Mouse (Mus musculus) kidney, postnatal 36 days (tissue): ENCODE measurements around the gene Klb.
"Not testable (repeated sequence)": the region's sequence is repeated elsewhere in the genome, so short reads cannot be mapped to it uniquely, and the experiment has no call there.

Experiments
- DNase-seq, 2 experiments: peaks; one replicate each; pipeline ENCODE4 v3.0.0; 2021 to 2022; ENCODE audit warnings: mixed read lengths in 2 of 2

The Klb gene

DNA sequence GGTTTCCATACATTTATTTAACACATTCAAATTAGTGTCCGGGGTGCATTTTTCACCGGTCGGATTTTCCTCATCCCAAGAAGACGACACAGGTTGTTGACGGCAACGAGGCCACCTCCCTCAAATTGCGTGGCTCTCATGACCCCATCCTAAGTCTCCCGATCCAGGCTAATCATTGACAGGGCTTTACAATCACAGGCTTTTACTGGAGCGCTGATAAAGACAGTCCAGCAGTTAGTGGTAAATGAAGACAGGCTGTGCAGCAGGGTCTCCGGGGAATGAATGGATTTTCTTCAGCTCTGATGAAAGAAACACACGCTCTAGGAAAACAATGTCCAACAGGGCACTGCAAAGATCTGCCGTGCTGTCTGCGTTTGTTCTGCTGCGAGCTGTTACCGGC is at the start of gene Klb:
Gene Klb, plus strand, starts transcription at position 147 of the 400 bp plus-strand sequence.
- no peak for DNase-seq

DNA sequence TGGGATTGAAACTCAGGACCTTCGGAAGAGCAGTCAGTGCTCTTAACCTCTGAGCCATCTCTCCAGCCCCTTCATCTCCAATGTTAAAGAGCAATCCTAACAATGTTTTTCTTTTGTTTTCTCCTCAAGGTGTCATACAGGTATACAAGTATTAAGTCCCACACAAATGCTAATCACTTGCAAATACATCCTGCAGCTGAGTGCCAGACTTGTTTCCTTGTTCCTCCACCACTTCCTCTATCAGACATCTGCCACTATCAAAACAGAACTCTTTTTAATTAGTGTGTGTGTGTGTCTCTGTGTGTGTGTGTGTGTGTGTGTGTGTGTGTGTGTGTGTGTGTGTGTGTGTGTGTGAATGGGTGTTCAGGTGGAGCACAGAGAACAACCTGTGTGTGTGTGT is 48.5 kb upstream of the Klb start:
- DNase-seq, result not testable (repeated sequence)

DNA sequence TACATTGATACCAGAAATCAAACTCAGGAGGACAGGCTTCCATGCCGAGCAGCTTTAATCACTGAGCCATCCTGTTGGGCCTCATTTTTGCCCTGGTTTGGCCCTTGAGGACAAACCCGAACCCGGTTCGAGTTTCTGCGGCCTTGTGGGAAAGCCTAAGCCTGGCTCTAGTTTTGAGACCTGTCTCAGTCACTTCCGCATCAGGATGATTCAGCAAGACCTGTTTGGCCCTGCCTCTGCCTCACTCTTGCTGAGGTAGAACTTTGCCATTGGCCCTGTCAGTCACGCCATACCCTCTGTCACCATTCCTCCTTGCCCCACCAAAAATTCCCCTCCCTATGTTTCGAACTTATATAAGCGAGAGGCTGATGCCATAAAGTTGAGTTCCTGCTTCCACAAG is 48.0 kb upstream of the Klb start:
- DNase-seq, result no peak

DNA sequence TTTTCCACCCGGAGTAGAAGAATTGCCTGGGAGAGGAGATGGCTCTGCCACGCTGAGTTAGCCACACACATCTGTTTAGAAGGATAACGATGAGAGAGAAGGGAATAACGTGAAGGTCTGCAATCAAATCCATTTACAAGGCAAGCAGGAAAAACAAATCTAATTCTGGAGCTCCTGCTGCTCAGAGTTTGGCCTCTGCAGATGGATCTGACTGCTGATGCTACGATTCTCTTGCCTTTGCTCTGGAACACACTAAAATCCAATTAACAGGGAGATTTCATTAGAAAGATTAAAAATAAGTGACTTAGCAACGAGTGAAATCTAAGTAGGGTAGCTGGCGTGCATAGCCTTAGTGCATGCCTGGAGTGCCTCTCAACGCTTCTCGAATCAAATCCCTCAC is 42.6 kb upstream of the Klb start:
- DNase-seq, result no peak

DNA sequence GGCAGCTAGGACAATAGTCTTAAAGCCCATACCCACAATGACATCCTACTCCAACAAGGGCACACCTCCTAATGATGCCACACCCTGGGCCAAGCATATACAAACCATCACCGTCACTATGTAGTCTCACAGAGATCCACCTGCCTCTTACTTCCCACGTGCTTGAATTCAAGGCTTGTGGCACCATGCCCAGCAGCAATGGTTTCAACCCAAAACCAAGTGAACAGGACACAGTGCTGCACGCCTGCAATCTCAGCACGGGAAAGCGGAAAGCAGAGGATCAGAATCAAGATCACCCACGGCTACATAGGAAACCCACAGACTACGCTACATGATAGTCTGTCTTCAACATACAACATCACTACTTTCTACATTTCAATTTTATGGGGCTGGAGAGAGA is 39.9 kb upstream of the Klb start:
- DNase-seq, result no peak

DNA sequence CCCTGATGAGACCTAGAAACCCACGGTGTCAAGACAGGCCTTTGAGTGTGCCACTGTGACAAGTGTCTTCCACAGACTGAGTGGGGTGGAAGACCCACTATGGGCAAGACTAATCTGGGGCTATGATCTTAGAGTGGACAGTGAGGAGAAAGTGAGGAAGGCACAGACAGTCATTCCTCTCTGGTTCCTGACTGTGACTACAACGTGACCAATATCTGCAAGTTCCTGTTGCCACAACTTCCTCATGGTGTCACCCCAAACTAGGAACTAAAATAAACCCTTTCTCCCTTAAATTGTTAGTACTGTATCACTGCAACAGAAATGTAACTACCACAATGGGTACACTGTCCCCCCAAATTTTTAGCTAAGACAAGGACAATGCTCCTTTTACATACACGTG is 39.2 kb upstream of the Klb start:
- DNase-seq, result no peak

DNA sequence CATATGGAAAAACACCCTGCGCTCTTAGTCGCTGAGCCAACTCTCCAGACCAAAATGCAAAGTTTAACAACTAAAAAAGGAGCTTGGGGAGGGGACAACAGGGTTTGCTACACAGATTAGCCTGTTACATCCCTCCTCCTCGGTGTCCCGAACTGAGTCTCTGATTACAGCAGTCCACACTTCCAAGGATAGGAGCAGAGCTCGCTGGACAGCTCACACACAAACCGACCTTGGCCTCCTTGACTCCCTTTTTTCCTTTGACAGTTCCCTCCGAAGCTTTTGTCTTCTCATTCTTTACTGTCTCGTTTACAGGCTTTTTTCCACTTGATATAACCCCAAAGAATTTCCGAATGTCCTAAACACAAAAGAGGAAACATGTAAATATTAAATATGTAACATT is 28.9 kb upstream of the Klb start:
- DNase-seq, result no peak

DNA sequence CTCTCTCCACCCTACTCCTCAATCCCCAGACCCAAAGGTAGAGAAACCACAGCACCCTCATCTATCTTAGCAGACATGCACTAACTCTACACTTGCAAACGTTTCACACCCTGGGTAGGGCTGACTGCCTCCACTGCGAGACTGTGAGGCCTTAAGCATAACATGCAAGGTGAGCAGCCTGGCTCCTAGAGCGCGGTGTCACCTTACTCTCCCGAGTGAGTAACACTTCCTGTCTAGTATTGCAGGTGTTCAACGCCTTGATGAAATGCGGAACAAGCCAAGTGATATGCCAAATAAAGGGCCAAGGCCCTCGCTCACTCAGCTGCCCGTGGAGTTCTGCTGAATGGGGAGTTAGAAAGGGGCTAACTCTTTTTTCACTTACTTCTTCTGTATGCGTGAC is 25.9 kb upstream of the Klb start:
- DNase-seq, result no peak

DNA sequence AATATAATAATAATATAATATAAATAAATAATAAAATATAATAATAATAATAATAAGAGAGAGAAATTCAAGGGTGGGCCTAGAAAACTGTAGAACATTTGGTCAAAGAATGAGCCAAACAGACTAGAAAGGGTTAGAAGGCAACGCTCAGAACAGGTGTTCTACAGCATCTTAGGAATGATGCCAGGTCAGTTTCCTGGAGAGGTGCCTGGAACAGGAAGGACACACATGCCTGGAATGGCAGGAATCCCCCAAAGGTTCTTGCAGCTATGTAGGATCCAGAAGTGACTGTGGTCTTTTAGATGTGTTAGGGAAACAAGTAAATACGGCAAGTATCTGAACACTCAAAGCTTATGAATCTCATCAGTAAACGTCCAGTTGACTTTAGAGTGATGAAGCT is 23.8 kb upstream of the Klb start:
- peak in 1 of 2 experiments; percentile 25 for DNase-seq

DNA sequence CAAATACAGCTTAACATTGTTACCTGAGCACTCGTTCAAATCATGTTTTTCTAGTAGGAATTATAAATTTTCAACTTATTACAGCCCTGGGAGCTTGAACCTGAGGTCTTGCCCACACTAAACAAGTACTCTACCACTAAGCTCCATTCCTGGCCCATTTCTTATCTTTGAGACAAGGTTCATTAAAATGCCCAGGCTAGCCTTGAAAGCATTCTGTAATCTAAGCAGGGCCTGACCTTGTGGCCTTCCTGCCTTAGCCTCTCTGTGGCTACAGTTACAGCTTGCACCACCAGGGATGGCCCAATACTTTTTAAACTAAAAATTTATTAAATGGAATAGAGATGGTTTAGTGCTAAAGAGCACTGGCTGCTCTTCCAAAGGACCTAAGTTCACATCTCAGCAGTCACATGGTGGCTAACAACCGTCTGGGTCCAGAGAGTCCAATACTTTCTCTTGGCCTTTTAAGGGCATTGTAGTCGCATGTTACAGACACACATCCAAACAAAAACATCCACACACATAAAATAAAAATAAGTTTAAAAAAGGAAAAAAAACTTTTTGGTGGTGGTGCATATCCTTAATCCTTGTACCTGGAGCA is 23.3 kb upstream of the Klb start:
- DNase-seq, result peak; percentile 32 to 33

DNA sequence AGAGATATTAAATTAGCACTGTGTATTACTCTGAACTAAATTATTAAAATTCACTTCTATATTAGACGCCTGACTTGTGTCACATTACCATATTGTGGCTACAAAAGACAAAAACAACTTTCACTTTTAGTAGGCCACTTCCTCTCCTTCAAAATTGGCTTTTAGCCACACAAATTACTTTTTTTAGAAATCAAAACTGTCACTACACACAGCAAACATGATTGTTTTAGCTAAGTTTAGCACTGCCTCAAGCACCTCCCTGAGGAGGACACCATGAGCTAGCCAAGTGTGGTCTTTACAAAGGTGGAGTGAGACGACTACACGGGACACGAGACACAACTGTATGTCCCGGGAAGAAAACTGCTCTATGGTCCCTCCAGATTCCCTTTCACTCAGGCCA is 21.9 kb upstream of the Klb start:
- peak; percentile 16 to 31 for DNase-seq

DNA sequence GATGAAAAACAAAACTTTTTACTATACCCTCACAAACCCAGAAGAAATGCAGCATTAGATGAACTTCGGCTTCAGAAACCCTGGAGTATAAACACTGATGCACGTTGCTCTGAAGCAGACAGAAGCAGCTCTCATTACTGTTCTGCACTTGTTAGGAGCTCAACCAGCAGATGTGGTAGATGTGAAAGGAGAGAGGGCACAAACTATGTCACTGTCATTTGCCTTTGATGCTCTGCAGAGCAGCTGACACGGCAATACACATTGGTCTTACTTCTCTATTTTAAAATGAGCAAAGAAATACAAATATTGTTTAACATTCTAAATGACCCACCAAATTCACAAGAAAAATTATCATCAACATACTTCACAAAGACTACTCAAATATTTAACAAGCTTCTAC is 18.1 kb upstream of the Klb start:
- DNase-seq, result no peak

DNA sequence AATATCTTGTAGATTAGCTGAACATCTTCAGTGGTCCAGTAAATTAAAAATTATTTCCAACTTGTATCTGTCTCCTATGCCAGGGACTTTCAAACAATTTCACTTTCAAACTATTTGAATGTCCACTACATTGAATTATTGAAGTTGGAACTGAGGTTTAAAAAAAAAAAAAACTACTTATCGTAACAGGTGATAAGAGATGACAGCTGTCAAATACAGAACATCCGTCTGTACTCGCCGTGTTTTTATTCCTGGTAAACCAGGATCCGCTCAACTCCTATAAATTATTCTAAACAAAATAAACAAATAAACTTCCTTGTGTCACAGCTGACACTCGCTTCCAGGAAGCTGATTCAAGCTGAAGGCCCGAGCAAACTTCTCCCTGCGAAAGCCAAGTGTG is 13.3 kb upstream of the Klb start:
- no peak for DNase-seq

DNA sequence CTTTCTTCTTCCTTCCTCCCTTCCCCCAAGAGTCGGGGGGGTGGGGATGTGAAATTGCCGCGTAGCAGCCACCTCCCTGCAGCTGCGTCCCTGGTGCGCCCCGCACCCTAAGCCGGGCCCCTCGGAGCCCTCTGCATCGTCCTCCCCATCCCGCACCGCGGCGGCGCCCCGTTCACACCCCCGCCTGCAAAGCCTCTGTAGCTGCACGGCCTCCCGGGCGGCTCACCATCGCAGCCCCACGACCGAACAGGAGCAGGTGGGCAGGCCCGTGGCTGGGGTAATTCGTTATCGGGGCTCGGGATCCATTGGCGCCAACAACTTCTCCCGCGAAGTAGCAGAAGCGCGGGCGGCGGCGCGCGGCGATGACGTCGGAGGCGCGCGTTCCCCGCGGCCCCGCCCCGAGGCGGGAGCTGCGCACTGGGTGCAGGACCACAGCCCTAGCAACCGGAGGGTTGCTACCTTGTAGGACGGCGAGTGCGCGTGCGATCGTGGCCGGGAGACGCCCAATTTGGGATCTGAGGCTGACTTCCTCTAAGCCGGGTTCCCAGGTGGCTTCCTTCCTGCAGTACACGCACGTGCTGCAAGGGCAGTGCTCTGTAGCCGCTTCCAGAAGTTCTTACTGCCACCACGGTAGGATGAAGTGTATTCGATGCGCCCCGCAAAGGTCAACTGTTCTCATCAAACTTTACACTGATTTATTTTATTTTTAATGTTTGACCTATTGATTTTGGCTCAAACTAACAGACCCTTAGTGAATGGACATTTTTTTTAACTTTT is 12.6 kb upstream of the Klb start, which contains the start of gene Rfc1:
Gene Rfc1, minus strand, starts transcription at position 373 of the 777 bp plus-strand sequence.
- peak; percentile 86 to 92 for DNase-seq

DNA sequence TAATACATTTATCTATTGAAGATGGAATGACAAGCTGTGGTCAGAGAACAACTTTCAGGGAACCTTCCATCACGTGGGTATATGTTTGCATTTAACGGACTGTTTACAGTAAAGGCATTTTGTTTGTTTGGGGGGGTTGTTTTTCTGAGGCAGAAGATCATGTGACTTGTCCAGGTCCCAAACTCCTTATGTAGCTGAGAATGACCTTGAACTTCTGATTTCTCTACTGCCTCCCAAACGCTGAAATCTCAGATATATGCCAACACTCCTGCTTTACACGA is 12.1 kb upstream of the Klb start:
- no peak for DNase-seq

DNA sequence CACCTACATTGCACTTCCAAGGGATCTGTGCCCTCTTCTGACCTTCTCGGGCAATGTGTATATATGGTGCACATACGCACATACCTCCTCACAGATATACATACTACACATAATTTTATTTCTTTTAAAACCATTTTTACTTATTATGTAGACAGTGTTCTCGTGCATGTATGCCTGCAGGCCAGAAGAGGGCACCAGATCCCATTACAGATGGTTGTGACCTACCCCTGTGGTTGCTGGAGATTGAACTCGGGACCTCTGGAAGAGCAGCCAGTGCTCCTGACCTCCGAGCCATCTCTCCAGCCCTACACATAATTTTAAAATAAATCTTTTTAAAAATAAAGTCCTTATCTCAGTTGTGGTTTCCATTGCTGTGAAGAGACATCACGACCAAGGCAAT is 9.7 kb upstream of the Klb start:
- DNase-seq, result no peak

DNA sequence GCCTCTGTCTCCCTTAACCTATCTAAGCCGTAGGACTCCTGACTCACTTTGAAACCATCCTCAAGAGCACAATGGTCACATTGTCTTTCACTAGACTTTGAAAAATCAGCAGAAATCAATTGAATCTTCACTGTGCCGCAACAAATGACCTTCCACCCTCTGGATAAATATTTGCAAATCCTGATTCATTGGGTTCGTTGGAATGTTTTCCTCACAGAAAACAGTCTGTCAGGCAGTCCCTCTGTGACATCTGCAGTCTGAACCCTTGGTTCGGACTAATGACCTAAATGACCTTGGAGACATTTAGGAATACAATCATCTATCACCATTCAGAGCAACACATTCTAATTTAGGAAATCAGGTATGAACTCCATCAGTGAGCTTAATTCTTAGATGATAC is 7.9 kb upstream of the Klb start:
- no peak for DNase-seq

DNA sequence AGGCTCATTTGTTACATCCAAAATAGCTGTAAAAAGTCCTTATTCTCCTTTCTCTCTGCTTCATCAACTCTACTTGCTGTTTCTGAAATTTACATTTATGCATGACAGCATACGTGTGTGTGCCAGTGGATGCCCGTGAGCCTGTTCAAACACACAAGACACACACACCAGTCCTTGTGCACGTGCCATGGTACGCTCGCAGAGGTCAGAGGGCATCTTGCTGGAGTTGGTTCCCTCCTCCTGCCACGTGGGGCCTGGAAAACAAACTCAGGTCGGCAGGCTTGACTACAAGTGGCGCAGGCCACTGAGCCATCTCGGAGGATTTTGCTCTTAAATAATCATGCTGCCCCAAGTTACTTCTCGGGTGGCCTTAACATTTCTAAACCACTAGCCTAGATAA is 2.4 kb downstream of the Klb start:
- DNase-seq, result no peak

DNA sequence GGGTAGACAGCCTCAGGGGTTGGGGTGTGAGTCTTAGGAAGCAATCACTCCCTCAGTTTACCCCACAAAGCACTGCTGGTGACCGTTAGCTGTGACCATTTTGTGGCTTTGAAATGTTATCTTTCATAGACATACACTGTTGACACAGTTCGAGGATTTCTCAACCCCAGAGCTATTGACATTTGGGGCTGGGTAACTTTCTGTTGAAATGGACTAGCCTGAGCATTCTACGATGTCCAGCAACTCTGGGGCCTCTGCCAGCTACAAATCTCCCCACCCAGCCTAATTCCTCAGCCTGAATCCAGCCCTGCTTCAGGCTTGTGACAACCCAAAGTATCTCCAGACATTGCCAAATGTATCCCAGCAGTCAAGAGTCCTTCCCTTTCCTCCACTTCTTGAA is 6.0 kb downstream of the Klb start:
- DNase-seq, result no peak

DNA sequence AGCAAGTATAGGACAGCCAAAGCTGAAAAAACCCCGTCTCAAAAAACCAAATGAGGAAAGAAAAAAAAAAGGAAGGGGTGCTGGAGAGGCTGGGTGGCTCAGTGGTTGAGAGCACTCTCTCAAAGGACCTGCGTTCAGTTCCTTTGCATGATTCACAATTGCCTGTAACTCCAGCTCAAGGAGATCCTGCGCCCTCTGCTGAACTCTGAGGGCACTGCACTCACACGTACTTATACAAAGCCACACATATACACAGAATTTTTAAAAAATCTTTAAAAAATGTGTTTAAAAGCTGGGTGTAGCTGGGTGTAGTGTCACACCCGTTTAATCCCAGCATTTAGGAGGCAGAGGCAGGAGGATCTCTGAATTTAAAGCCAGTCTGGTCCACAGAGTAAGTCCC is 6.9 kb downstream of the Klb start:
- peak in 1 of 2 experiments; percentile 10 for DNase-seq

DNA sequence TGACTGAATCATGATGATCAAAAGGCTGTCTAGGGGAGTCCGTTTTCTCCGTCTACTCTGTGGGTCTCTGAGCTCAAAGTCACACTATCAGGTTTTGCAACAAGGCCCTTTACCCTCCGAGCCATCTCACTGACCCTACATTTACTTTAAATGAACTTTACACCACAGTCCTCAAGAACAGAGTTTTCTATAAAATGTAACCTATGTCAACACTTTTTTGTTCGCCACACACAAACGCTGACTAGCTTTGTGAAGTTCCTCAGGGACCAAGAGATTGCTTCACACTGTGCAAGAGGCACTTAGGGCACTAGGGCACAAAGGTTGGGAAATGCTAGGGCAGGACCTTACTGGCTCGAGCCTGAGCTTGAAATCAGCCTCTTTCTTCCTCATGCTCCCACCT is 8.7 kb downstream of the Klb start:
- DNase-seq, result no peak

DNA sequence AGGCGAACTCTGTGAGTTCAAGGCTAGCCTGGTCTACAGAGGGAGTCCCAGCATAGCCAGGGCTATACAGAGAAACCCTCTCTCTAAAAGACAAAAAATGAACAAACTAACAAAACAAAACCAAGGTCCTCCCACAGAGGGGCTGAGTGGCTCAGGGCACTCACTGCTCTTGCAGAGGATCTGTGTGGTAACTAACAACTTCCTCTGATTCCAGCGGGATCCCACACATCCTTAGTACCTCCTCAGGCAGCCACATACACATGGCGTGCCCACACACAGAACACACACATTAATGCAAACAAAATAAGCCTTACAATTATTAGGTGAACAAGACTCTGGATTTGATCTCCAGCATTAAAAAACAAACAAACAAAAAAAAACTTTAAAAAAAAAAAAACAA is 9.7 kb downstream of the Klb start:
- no peak for DNase-seq

DNA sequence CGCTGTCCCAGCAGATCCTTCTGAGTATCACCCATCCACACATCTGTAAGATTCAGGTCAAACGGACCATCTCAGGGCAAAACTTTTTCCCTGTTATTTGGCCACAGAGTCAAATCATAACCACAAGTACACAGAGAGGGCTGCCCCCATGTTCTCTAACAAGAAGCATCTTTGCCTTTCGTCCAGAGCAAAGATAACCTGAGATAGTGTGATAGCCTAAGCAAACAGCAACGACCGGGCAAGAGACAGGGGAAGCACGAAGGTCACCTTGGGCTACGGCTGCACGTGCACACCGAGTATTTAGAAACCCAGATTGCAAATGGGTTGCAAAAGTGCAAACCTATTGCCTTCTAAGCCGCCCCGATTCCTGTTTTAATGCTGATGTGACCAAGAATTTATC is 19.7 kb downstream of the Klb start:
- no peak for DNase-seq

DNA sequence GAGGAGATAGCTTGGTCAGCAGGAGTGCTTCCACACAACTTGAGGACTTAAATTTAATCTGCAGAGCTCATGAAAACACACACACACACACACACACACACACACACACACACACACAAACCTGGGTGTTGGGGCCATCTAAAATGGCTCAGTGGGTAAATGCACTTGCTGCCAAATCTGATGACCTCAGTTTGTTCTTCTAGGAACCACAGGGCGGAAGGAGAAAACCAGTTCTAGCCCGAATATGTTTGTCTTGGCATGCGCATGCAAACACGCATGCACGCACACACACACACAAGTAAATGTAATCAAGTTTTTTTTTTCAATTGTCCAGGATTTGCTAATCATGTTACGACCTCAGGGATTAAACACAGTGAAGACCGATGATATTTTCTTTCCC is 23.4 kb downstream of the Klb start:
- DNase-seq, result no peak

DNA sequence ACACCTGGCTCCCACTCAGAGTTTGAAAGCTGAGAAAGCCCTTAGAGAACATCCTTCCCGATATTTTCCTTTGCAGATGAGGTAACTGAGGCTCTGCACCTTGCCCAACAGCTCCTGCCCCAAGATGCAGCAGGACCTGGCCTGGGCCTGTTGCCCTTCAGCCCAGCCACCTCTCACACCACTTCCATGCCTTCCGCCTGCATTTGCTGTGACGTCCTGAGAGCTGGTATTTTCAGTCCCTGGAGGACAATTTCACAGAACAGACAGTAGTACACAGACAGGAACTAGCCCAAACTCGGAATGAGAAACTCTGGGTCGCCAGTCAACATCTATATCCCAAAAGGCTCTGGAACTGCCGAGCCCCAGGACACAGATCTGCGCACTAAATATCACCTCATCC is 26.6 kb downstream of the Klb start:
- DNase-seq, result no peak
